Mouse (Mus musculus) gastrocnemius, adult 18-20 months (tissue): Measurements from ENCODE around the gene Trim47. TPM values are rescaled to one million over a fixed set of nuclear protein-coding genes. Genes with fewer than 3 reads are reported as not detected.

Experiments used
- DNase-seq: peaks from one replicate; pipeline ENCODE4 v3.0.0; 2021; ENCODE audit warnings: low spot score
- total RNA-seq, 2 experiments: library from RNA; stranded (reverse); gene quantifications; 2 replicates each; pipeline ENCODE4 v1.2.3; 2021

The Trim47 gene
- total RNA-seq, 2 experiments from 2014 or later = 8.1 to 9.6 TPM

DNA sequence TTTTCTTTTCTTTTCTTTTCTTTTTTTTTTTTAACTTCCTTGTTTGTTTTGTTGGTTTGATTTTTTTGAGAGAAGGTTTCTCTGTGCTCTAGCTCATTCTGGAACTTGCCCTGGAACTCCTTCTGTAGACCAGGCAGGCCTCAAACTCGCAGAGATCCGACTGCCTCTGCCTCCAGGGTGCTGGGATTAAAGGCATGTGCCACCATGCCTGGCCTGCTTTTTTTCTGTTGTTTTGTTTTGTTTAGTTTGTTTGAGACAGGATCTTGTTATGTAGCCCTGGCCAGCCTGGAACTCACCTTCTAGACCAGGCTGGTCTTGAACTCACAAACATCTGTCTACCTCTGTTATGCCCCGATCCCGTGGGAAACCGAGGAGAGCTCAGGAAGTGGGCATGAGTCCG lies 37.5 kb downstream of the Trim47 start:
- no peak for DNase-seq

DNA sequence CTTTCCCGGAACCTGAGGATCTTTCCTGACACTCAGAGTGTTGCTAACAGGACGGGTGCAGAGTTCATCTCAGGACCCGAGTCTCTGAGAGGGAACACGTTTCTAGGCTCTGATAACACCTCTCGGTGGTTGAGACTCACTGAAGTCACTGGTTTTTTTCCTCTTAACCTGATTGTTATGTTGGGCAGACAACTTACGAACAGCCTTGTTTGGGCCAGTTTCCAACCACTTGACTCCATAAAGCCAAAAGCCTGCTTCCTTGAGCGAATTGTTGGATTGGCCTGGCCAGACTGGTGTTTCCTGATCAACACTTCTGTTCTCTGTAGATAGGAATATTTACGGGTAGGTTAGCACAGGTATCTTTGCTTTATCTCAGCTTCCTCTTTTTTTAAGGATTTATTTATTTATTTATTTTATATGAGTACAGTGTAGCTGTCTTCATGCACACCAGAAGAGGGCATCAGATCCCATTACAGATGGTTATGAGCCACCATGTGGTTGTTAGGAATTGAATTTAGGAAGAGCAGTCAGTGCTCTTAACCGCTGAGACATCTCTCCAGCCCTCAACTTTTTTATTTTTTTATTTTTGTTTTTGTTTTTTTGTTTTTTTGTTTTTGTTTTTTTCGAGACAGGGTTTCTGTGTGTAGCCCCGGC lies 38.1 kb downstream of the Trim47 start:
- no peak for DNase-seq

DNA sequence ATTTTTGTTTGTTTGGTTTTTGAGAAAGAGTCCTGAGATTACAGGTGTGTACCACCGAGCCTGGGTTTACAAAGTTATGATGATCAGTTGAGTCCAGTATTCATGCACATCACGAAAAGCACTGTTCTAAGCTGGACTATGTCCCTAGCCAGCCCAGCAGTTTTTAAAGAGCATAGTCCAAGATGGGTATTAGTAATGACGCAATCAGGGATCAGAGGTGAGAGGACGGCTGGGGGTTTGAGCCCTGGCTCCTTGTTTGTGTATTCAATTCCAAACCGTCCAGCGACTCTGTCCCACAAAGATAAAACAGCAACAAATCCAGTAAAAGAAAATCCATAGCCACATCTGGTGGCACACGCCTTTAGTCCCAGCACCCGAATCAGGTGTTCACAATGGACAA lies 38.8 kb downstream of the Trim47 start:
- no peak for DNase-seq

DNA sequence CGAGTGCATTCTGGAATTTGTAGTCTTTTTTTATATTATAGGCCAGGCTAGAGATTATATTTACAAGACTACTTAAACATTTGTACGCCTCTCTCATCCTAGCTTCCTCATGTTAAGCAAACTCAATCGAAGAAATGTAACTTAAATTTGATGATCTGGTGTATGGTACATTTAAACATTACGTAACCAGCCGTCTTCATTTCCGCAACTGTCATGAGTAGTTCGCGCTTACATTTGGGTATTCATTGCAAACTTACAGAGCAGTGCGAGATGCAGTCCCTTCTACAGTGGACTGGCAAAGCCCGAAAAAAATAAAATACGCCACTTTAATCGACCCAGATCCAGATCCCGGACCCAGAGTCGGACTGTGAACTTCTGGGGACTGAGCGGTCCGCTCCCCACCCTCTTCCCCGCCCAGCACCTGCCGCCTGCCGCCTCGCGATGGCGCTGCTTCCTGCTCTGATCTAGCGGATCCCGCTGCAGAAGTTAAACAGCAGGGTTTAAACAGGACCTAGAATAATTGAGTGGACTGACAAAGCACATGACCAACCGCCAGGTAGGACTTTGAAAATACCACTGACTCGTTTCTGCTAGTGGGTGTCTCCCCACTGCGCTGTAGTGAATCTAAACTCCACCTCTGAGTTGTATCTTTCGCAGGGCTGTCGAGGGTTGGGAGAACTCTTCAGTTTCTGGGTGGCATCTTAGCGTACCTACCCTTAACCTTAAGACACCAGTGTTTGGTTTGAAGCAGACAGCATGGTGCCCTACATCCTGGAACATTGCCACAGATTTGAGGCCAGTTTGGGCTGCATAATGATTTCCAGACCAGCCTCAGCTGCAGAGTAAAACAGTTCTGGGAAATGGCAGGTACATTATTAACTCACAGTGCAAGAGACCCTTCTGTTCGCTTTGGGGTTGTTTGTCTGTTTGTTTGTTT lies 39.5 kb downstream of the Trim47 start:
- DNase-seq = peak; percentile 93

DNA sequence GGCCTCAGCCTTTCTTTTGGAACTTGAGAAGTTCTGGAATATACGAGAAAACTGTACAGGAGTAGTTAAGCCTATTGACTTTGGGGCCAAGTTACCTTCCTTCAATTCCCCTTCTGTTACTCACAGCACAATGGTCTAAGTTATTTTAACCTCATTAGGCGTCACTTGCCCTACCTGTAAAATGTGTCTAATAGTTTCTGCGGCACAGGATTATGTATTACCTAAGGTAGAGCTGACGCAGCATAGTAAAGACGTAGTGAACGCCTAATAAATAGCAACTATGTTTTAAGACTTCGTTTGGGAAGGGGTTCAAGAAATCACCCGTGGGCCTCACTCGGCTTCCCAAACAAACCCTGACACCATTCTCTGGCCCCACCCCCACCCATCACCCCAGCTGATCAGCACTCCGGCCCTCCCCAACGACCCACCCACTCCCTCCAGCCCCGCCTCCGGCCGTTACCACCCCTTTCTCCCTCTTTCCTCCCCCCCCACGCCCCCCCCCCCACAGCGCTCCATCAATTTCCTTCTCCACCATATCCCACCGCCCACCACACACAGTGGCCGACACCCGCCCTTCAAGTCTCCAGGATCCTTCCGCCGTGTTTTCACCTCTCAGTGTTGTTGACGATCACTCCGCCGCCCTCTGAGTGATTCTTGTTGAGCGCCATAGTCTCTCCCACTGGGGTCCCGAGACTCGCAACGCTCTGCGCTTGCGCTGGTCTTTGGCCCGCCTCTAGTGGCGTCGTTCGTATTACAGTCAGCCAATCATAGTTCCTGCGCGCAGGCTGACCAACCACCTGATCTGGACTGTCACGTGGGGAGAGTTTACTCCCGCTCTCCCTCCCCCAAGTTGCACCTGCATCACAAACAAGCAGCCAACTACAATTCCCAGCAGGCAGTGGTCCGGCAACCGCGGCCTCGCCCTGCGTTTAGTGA lies 40.5 kb downstream of the Trim47 start, which contains the start of gene Wbp2:
Wbp2 (minus strand) TSS at position 738 of the 936 bp plus-strand sequence.
- DNase-seq = peak; percentile 98

DNA sequence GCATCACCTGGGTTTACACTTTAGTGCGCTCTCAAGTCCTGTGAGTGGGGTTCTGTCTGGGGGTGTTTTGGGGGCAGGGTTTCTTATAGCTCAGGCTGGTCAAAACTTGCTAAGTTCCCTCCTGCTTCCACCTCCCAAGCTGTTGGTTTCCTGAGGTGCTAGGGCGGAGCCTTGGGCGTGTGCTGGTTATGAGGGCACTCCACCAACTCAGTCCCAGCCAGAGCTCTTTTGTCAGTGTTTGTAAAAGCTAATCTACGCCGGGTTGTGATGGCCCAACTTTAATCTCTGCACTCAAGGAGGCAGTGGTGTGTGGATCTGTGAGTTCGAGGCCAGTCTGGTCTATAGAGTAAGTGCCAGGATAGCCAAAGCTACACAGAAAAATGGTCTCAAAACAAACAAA lies 42.8 kb downstream of the Trim47 start:
- DNase-seq = no peak

DNA sequence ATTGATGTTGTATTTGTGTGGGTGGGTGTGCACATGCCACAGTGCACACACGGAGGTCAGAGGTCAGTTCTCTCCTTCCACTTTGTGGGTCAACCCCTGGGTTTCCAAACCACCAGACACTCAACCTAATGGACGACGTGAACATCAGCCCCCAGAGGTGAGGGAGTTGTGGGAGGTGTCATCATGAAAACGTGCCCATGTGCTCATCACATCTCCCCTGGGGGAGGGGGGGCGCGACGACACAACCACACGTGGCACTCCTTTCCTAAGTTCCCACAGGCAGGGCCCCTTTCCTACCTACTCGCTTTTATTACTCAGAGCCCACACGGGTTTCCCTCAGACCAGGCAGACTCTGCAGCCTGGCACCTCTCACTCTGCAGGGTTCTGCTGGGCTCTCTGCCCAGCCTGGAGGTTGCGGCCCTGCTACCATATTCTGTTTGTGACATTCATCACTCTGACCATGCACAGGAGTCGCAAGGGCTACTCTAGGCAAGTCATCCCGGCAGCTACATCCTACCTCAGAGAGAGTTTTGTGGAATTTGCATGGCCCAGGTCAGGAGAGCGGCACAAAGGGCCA lies 43.8 kb downstream of the Trim47 start:
- DNase-seq = no peak

DNA sequence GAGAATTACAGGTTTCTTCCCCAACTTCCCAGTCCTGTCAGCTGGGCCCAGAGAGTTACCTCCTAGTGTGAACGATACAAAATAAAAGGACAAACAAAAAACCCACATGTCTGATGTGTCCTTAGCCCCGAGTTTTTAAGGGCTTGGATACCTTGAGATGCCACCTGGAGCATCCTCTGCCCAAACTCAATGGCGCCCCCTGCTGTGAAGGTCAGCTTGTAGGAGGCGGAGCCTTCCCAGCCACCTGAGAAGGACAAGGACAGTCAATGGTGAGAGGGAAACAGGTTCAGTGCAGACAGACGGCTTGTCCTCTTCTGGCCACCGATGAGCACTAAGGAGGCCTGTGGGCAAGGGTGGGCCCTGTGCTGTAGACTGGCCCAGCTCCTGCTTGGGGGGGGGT lies 45.9 kb downstream of the Trim47 start:
- DNase-seq = peak; percentile 51

DNA sequence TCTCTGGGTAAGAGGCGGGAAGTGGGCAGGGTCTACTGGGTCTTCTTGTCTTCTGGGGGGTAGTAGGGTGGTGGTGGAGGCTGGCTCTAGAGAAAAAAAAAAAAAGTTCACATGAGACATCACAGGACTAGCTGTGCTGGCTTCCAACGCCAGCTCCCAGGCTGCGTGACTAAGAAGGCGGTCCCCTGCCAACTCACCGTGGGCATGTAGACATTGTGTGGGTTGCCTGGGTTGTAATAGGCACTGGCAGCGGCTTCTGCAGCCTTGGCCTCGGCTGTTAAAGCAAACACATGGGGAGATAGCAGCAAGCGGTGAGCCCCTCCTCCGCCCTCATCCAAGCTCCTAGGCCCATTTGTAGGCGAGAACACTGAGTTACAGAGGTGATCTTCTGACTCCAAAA lies 47.5 kb downstream of the Trim47 start:
- no peak for DNase-seq

DNA sequence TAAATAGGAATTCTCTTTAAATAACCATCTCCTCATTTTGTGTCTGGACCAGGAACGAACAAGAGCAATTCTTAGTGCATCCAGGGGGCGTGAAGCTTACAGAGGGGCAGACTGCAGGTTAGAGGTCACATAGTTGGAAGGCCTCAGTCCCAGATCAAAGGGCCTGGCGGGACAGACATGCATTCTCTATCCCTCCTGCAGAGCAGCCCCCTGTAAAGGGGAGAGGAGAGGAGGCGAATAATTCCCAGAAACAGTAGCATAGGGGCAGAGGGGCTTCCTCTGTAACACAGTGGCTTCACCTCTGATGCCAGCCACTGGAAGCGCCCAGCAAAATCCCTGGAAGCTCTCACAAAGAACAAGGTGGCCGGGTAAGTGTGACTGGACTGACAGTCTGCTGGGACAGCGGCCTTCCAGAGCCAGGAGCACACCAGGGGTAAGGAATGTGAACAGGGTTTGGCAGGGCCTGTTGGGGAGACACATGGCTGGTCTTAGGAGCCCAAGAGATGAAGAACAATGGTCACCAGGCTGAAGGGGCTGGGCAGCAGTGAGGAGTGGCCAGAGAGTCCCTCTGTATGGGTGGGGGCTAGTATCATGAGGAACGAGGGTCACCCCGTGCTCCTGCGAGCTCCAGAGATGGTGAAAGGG lies 48.2 kb downstream of the Trim47 start:
- DNase-seq = no peak

DNA sequence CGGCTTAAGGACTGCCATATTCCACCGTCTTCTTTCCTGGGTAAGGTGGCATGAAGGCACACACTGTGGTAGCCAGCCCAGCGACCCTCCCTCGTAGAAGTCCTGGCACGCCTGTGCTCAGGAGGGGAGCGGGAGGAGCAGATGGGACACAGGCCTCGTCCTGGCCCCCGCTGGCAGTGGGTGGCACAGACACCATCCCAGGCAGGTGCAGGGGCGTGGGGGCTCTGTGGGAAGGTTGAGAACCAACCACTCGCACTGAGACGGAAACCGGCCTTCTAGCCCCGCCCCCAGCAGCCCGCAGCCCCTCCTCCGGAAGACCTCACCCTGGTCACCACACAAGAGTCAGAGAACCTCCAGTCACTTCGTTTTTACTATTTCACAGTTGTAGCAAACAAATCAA lies 48.8 kb downstream of the Trim47 start:
- peak; percentile 31 for DNase-seq

DNA sequence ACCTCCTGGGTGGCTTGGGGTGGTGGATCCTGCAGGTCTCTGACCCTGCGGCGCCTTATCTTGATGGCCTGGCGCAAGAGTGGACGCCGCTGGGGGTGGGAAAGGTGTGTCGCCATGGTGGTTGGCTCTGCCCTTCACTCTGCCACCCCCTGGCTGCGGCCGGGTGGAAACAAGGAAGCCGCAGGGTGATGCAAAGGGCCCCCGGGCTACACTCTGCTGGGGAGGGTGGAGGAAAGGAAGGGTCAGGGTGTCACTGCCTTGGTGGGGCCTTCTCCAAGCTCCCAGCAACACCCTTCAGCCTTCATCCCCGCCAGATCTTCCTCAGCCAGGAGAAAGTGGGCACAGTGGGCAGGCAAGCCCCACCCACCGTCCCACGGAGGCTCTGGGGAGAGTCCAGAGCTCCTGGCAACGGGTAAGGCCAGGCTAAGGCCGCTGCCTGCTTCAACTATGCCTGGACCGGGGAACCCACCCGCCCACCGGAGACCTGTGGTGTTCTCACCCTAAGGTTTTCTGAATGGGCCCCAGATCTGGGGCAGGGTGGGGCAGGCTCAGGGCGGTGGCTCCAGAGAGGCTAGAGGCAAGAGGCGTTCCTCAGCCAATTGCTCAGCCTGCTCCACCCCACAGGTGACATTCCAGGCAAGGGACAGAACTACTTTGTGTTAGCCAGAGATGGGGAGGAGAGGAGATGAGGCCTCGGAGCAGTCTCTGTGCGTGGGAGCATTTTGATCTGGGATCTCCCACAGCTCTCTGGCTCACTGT lies 49.4 kb downstream of the Trim47 start, which contains the start of gene Unc13d:
Unc13d (minus strand) TSS at position 516 of the 759 bp plus-strand sequence.
- no peak for DNase-seq

DNA sequence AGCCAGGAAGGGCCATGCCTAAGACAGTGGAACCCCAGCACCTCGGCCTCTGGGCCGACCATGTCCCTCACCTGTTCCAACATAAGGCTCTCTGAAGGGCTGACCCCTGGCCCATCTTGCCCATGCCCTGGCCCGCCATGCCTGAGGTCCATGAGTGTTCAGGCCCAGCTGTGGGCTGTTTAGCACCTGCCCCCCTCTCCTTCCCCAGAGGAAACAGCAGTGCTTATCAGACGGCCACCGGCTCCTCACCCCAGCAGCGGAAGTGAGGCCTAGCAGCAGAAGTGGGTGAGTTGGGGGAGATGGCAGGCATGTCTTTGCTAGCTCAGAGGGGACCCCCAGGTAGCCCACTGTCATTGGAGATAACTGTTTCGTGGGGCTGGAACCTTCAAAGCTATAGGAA lies 50.2 kb downstream of the Trim47 start:
- DNase-seq = no peak

DNA sequence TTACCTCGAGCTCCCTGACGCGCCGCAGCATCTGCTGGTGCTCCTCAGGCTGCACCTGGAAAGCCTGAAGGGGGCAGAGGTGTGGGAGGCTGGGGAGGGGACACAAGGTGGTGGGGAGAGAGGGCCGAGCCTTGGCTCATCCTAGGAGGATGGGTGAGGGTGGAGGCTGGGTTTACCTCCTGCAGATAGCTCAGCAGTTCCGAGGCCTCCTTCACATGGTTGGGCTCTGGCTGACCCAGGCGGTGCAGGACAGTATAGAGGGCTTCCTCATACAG lies 50.8 kb downstream of the Trim47 start:
- no peak for DNase-seq

DNA sequence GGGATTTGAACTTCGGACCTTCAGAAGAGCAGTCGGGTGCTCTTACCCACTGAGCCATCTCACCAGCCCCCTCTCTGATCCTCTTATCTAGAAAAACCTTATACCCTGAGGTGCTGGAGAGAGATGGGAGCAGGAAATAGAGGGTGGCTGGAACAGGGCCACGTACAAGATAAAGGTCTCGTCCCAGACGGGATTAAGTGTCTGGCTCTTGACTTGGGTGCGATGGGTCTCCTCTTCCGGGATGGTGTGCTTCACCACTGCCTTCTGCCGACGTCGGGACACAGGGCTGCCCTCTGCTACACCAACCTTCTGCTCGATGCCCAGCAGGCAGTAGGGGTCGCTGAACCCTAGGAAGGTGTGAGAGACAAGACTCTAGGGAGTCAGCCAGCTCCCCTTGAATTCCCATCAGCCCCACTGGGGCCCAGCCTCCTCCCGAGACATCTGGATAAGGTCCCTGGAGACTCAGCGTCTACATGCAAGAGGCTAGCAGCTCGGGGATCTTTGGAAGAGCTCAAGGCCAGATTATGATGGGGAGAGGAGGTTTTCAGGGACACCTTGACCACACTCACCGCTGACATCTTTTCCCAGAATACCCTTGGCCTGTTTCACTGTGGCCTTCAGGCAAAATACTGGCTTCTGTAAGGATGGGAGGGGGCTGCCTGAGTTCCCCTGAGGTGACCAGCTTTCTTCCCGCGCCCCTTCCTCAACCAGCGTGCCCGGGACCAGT lies 51.3 kb downstream of the Trim47 start:
- DNase-seq = no peak

DNA sequence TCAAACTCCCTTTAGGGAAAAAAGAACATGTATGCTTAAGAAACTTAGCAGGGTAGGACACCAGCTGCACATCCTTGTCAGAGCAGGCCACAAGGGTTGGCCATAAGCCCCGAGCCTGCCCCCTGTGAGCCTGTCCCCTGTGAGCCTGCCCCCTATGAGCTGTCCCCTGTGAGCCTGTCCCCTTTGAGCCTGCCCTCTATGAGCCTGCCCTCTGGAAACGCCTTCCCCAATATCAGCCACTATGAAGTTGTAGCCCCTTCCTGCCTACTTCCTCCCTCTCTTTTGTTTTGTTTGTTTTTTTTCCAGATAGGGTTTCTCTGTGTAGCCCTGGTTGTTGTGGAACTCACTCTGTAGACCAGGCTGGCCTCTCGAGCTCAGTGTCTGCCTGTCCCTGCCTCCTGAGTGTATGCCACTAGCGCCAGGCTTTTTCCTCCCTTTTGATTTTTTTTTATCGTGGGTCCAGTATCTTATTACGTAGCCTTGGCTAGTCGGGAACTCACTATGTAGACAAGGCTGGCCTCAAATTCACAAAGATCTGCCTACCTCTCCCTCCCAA lies 52.5 kb downstream of the Trim47 start:
- DNase-seq = no peak

DNA sequence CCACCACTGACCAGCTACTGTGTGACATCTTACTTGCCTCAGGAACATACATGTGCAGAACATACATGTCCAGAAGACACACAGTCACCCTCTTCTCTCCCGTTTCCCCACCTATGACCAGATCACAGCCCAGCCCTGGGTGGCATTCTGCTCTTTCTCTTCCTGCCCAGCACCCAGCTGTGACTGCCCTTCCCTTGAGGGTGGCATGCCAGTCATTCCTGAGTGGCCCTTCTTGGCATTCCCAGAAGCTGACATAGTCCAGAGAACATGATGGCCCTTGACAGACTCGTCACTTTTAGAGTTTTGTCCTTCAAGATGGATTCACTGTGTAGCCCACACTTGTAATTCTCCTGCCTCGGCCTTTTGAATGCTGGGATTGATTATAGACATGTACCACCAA lies 54.4 kb downstream of the Trim47 start:
- DNase-seq = no peak

DNA sequence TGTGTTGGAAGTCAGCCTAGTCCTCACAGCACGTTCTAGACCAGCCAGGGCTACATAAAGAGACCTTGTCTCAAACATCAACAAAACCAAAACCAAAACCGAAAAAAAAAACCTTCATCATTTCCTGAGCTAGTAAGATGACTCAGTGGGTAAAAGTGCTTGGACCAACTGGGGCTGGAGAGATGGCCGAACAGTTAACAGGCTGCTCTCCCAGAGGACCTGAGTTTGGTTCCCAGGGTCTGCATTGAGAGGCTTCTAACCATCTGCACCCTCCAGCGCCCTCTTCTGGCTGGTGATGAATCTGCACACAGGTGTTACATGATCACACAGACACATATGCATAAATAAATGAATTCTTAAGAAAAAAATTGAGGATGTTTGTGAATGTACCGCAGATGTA lies 55.5 kb downstream of the Trim47 start:
- no peak for DNase-seq

DNA sequence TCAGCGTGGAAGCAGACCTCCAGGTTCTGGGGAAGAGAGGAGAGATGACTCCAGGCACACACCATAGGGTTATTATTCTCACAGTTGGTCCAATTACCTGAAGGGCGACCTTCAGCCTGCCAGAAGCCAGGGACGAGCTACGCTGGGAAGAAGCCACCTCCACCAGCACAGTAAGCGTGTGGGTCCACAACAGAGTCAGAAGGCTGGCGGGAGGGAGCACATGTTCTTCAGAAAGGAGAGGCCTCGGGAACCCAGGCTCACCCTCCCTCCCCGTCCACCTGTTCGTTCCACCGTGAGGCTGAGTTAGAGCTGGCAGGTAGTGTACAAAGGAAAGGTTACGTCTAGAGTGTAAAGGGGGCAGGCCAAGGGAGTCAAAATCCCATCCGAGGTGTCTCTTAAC lies 61.7 kb downstream of the Trim47 start:
- no peak for DNase-seq
